Mouse (Mus musculus) cortical plate, adult 2 months (tissue): ENCODE measurements at regions not wholly inside any gene's neighbourhood (a gene's known extent, or its start where the extent isn't known, plus 50 kb on each side); places are given as distances from the start of the nearest gene placed in this dataset.

ENCODE experiments used
- CTCF ChIP-seq: fragments of 200-500 bp; IDR thresholded peaks from 2 replicates; pipeline ENCODE4 v1.5.1; 2011; ENCODE audit warnings: mild to moderate bottlenecking, control low read depth, low read length; ENCODE audit not compliant: insufficient read depth; ENCODE audit errors: extremely low read depth
- POLR2A ChIP-seq: fragments of 200-500 bp; IDR thresholded peaks from 2 replicates; pipeline ENCODE4 v1.6.1; 2011; ENCODE audit warnings: mild to moderate bottlenecking, low read length, control low read depth; ENCODE audit not compliant: insufficient read depth; ENCODE audit errors: extremely low read depth

DNA sequence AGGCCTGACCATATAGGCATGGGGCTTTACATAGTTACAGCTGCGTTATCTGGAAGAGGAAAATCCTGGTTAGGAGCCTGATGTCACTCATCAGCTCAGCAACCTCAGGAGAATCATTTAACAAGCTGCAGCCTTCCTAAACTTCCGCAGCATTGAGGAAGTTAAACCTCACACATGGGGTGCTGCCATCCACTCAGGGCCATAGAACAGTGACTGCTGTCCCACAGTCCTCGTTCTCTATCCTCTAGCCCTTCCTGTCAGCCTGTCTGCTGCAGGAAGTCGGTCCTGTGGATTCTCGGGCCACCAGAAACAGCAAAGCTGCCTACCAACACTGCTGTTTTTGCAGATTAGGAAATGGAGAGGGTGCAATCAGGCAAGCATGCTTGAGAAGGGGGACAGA, 91.8 kb upstream of the Zfp703 start:
- TF ChIP-seq POLR2A, result no peak
- no peak for TF ChIP-seq CTCF
